27 mouse cellular contexts compared by ENCODE assay signal in genomic region chr14:120370044-120370443, GRCm38 (mm10).
DNase-seq lines count a peak whose midpoint lies in the region; ATAC-seq and TF ChIP-seq lines count a peak whose summit lies in the region.
"Had no signal": no experiment of that assay in that cellular context is flagged by ENCODE, and none has a peak within 500 bp of the region (broad histone marks: within the 10 kb centered on the region; RNA-seq: fewer than 3 reads in every experiment).

No protein-coding gene starts in this region.

- peaks cover 4% of the 10 kb centered on the region for H3K36me3 ChIP-seq in limb, embryonic 13.5 days
- H3K36me3 ChIP-seq: hindbrain, embryonic 12.5 days; intestine, embryonic 15.5 days; liver, embryonic 15.5 days; midbrain, embryonic 10.5 days; neural tube, embryonic 13.5 days had no signal

- intact Hi-C loops in heart, postnatal 36 days (cut with DNase I) = no loop called here

- 85% methylated on average over 14 of the region's 14 CpGs for WGBS in limb, embryonic 13.5 days

- H3K27ac ChIP-seq in layer of hippocampus, adult 2 months = peak overlapping the region; percentile 79; the same call in 1 of the 2 replicates
- peak overlapping the region; percentile 63; the same call in 1 of the 2 replicates for H3K27ac ChIP-seq in brown adipose tissue, adult 24 weeks (replicated peaks; ENCODE audit: low read depth, low read length)
- no peak overlapping the region for H3K27ac ChIP-seq in limb, embryonic 13.5 days
- H3K27ac ChIP-seq: hindbrain, embryonic 12.5 days; hindbrain, postnatal 0 days; liver, embryonic 15.5 days; midbrain, embryonic 10.5 days; neural tube, embryonic 13.5 days had no signal

- no peaks in the 10 kb centered on the region for H3K9me3 ChIP-seq in limb, embryonic 13.5 days
- H3K9me3 ChIP-seq: heart, embryonic 13.5 days; hindbrain, embryonic 12.5 days; intestine, embryonic 15.5 days; limb, embryonic 15.5 days; liver, embryonic 15.5 days; midbrain, embryonic 10.5 days; neural tube, embryonic 13.5 days had no signal

- no peak for TF ChIP-seq CTCF in layer of hippocampus, adult 2 months (conservative IDR thresholded peaks at IDR 0.05)

- no peak overlapping the region for H3K4me3 ChIP-seq in layer of hippocampus, adult 2 months
- H3K4me3 ChIP-seq in brown adipose tissue, adult 24 weeks (ENCODE audit: insufficient read depth, low read depth, low read length) = no peak overlapping the region
- H3K4me3 ChIP-seq in limb, embryonic 13.5 days = no peak overlapping the region
- H3K4me3 ChIP-seq: heart, embryonic 13.5 days; hindbrain, embryonic 12.5 days; intestine, embryonic 15.5 days; limb, embryonic 15.5 days; liver, embryonic 15.5 days; midbrain, embryonic 10.5 days; neural tube, embryonic 13.5 days had no signal

- no peak overlapping the region for H3K9ac ChIP-seq in limb, embryonic 13.5 days
- H3K9ac ChIP-seq: heart, embryonic 13.5 days; hindbrain, embryonic 12.5 days; intestine, embryonic 15.5 days; limb, embryonic 15.5 days; liver, embryonic 15.5 days; lung, embryonic 14.5 days; neural tube, embryonic 13.5 days had no signal

- no peak for ATAC-seq in limb, embryonic 13.5 days (ENCODE audit: low FRiP score, low read depth)
- ATAC-seq: CD4-positive, CD25-positive, alpha-beta regulatory T cell, adult 4 months; forebrain, embryonic 16.5 days; hindbrain, postnatal 0 days; intestine, embryonic 15.5 days; midbrain, embryonic 16.5 days had no signal

- H3K4me1 ChIP-seq in brown adipose tissue, adult 24 weeks (ENCODE audit: control insufficient read depth, insufficient read depth, insufficient read length, low read length) = peaks cover 72% of the 10 kb centered on the region
- H3K4me1 ChIP-seq in limb, embryonic 13.5 days = peaks cover 75% of the 10 kb centered on the region

- no peaks in the 10 kb centered on the region for H3K27me3 ChIP-seq in limb, embryonic 13.5 days
- H3K27me3 ChIP-seq: heart, embryonic 13.5 days; hindbrain, embryonic 12.5 days; intestine, embryonic 15.5 days; limb, embryonic 15.5 days; liver, embryonic 15.5 days; neural tube, embryonic 13.5 days had no signal

- DNase-seq in heart, adult 11 months = peak; percentile 76
- no peak for DNase-seq in heart, postnatal 36 days
- DNase-seq in layer of hippocampus, adult 2 months (ENCODE audit: low spot score in 2 of 2) = no peak
- no peak for DNase-seq in layer of hippocampus, adult 18-20 months (ENCODE audit: low spot score in 2 of 2)
- DNase-seq in right cerebral cortex, adult 18-20 months = no peak
- DNase-seq: adrenal gland, postnatal 25 days; cerebellum, adult 18-20 months; cerebellum, postnatal 14 days; gastrocnemius, postnatal 10 days; kidney, adult 9 months; kidney, postnatal 10 days; lung, embryonic 14.5 days; lung, postnatal 14 days; thymus, postnatal 14 days had no signal

- H3K4me2 ChIP-seq in limb, embryonic 13.5 days (replicated peaks) = peak overlapping the region; percentile 23; the same call in 1 of the 2 replicates
- H3K4me2 ChIP-seq: heart, embryonic 13.5 days; hindbrain, embryonic 12.5 days; intestine, embryonic 15.5 days; limb, embryonic 15.5 days; liver, embryonic 15.5 days; lung, embryonic 14.5 days; neural tube, embryonic 13.5 days had no signal
